Mouse (Mus musculus) limb, embryonic 15.5 days (tissue): ENCODE measurements around the gene Colec11. TPM values are rescaled to one million over a fixed set of nuclear protein-coding genes. Genes with fewer than 3 reads are reported as not detected.

Experiments
- ATAC-seq: fragments of 200-750 bp; cut with Nextera tagmentation; 2 replicates; pipeline ENCODE4 v1.8.0; 2017; ENCODE audit warnings: low read depth, moderate TSS enrichment; ENCODE audit not compliant: insufficient number of reproducible peaks, low FRiP score, low TSS enrichment
- H3K27ac ChIP-seq: fragments of 300-500 bp; sonication (generic); 2 replicates; pipeline ENCODE4 v1.5.1; 2015; ENCODE audit warnings: moderate library complexity, mild to moderate bottlenecking, inconsistent platforms
- H3K27me3 ChIP-seq: fragments of 300-500 bp; sonication (generic); 2 replicates; pipeline ENCODE4 v1.6.1; 2015; ENCODE audit warnings: inconsistent platforms
- H3K36me3 ChIP-seq: fragments of 300-500 bp; sonication (generic); 2 replicates; pipeline ENCODE4 v1.6.1; 2015; ENCODE audit warnings: inconsistent platforms
- H3K4me1 ChIP-seq: fragments of 300-500 bp; sonication (generic); 2 replicates; pipeline ENCODE4 v1.6.1; 2015; ENCODE audit warnings: inconsistent platforms
- H3K4me2 ChIP-seq: fragments of 300-500 bp; sonication (generic); 2 replicates; pipeline ENCODE4 v1.6.1; 2015; ENCODE audit warnings: mild to moderate bottlenecking, inconsistent platforms
- H3K4me3 ChIP-seq: fragments of 300-500 bp; sonication (generic); 2 replicates; pipeline ENCODE4 v1.5.1; 2015; ENCODE audit warnings: mild to moderate bottlenecking, inconsistent platforms
- H3K9ac ChIP-seq: fragments of 300-500 bp; sonication (generic); 2 replicates; pipeline ENCODE4 v1.6.1; 2015; ENCODE audit warnings: inconsistent platforms
- H3K9me3 ChIP-seq: fragments of 300-500 bp; sonication (generic); 2 replicates; pipeline ENCODE4 v1.6.1; 2016; ENCODE audit warnings: inconsistent platforms
- WGBS: fragments of 180-500 bp; shearing (Covaris S2); methylation state at CpG from one replicate; pipeline ENCODE4 v1.1.7; 2015; 5-methylcytosine and 5-hydroxymethylcytosine counted together
- polyA plus RNA-seq: library from polyadenylated mRNA; unstranded; fragments of >200 nt; fragmentation: Nextera tagmentation; extraction: Ambion mirVana; gene quantifications from 2 replicates; pipeline ENCODE4 v1.2.1, GENCODE M21; 2015

Colec11 gene
- 0.37 and 1.1 TPM in 2 replicates for polyA plus RNA-seq

DNA sequence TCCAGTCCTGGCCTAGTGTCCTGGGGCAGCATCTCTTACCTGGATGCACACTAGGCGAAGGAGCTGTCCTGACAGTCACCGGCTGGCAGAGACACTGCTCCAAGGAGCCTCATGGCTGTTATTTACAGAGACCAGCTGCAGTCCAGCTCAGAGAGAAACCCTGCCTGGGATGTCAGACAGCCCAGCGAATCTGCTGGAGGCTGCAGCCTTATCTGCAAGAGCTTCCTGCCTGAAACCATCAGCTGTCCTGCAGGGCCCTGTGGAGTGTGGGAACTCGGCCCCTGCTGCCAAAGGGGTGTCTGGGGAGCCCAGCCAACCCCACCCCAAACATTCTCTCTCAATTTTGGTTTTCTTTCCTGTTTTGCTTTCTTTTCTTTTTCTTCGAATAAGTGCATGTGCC is at the start of gene Colec11:
Gene Colec11 (minus strand): TSS at position 183 of the 400 bp plus-strand sequence.
- 48% methylated on average over 5 of the region's 5 CpGs for WGBS
- Histone ChIP-seq H3K4me3 (no peak within 1 kb of the TSS), H3K36me3 (peaks cover 4% of the 10 kb centered on the region), H3K4me2 (no peak within 1 kb of the TSS), H3K4me1 (peaks cover 5% of the 10 kb centered on the region; the same call in 1 of the 2 replicates), H3K9me3 (no peaks in the 10 kb centered on the region), H3K27ac (no peak within 1 kb of the TSS), H3K27me3 (no peaks in the 10 kb centered on the region), H3K9ac (no peak within 1 kb of the TSS)
- ATAC-seq = no peak

DNA sequence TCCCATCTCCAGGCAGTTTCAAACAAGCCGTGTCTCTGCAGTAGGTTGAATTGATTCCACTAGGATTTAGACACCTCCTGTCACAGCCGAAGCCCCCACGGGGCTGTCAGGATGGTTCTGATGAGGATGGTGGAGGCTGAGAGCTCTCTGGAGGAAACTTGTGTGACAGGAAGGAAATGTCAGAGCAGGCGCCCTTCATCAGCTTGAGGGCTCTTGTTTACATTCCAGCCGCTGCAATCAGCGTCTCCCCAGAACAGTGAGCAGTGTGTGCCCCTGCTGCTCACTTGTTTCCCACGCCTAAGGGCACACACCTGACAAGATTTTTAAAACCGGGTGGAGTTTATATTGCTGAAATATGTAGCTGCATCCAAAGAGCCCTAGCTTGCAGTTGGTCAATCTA is 44.1 kb upstream of the Colec11 start:
- Histone ChIP-seq H3K36me3 (0 out of 2 replicates have a peak, but pooled peaks cover 1% of the 10 kb centered on the region), H3K4me1 (no peaks in the 10 kb centered on the region), H3K9ac (no peak overlapping the region), H3K9me3 (no peaks in the 10 kb centered on the region), H3K27me3 (no peaks in the 10 kb centered on the region), H3K4me2 (no peak overlapping the region), H3K27ac (no peak overlapping the region), H3K4me3 (no peak overlapping the region)
- WGBS = 29% methylated on average over 8 of the region's 8 CpGs
- ATAC-seq = no peak

DNA sequence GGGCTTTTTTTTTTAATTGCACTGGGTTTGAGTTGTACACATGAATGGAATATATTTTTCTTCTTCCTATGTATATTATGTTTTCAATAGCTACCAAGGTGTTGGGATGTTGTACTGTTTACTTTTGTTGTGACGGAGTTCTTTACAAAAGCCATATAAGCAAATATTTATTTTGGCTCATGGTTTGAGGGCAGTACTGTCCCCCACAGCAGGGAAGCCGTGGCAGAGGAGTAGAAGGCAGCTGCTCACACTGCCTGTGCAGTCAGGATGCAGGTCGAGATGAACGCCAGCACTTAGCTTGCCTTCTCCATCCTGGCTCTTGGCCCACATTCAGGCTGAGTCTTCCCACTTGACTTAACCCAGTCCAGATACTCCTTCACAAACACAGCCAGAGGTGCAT is 43.6 kb upstream of the Colec11 start:
- no peak overlapping the region for H3K4me2 ChIP-seq
- WGBS = 67% methylated on average over 4 of the region's 4 CpGs

GRCm38 (mm10) chr12:28662628-28663027 is 39.5 kb upstream of the Colec11 start:
- 79% methylated on average over 4 of the region's 4 CpGs for WGBS

More for the DNA sequence above, 43.6 kb upstream of the Colec11 start:
- H3K4me3 ChIP-seq = no peak overlapping the region
- H3K9me3 ChIP-seq = no peaks in the 10 kb centered on the region
- no peaks in the 10 kb centered on the region for H3K27me3 ChIP-seq
- H3K9ac ChIP-seq = no peak overlapping the region
- no peak overlapping the region for H3K27ac ChIP-seq
- 0 out of 2 replicates have a peak, but pooled peaks cover 3% of the 10 kb centered on the region for H3K36me3 ChIP-seq
- H3K4me1 ChIP-seq = no peaks in the 10 kb centered on the region
- ATAC-seq = no peak

DNA sequence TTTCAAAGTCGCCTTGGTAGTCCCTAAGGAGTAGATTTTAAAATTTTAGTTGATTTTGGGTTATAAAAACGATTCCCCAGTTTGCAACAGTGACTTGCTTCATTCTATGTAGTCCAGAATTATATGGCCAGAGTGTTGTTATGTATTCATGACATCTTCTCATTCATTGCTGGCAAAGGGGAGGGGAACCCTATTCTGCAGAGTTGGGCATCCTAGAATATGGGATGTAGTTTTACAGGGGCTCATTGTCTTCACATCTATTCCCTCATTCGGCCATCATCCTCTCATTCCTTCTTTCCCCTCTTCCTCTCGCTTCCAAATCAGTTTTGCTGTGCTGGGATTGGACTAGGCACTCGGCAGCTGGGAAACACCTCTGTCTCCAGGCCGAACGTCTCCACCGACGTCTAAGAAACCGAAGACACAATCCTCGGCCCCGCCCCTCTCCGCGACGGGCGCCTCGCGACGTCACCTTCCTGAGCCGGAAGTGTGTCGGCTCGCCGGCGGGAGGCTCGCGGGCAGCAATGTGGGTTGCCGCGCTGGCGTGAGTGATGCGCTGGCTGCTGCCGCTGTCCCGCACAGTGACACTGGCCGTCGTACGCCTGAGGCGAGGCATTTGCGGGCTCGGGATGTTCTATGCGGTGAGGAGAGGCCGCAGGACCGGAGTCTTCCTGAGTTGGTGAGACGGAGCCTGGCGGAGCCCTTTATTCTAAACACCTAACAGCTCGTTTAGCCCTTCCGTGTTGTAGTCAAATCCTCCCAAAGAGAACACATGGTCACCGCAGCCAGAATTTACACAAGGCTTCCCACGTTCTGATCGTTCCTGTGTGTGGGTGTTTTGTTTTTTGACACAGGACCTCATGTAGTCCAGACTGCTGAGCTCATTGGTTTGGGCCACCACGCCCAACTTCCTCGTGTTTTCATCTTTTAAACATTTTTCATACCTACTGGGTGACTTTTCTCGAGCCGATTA is 26.2 kb upstream of the Colec11 start, which contains the start of gene Rnaseh1:
Gene Rnaseh1 (plus strand): TSS at position 462 of the 970 bp plus-strand sequence.
- peak within 1 kb of the TSS; percentile 72; the same call in 1 of the 2 replicates for H3K27ac ChIP-seq

More at GRCm38 (mm10) chr12:28662628-28663027, 39.5 kb upstream of the Colec11 start:
- no peak overlapping the region for H3K27ac ChIP-seq
- no peaks in the 10 kb centered on the region for H3K4me1 ChIP-seq
- no peak overlapping the region for H3K9ac ChIP-seq
- H3K4me3 ChIP-seq = no peak overlapping the region
- peaks cover 40% of the 10 kb centered on the region for H3K36me3 ChIP-seq
- H3K4me2 ChIP-seq = no peak overlapping the region
- no peaks in the 10 kb centered on the region for H3K9me3 ChIP-seq
- H3K27me3 ChIP-seq = no peaks in the 10 kb centered on the region
- ATAC-seq = no peak

GRCm38 (mm10) chr12:28638778-28639177 is 15.6 kb upstream of the Colec11 start:
- no peaks in the 10 kb centered on the region for H3K9me3 ChIP-seq
- peaks cover 6% of the 10 kb centered on the region; the same call in 1 of the 2 replicates for H3K27me3 ChIP-seq
- peaks cover 3% of the 10 kb centered on the region for H3K36me3 ChIP-seq
- H3K4me2 ChIP-seq = no peak overlapping the region
- H3K4me1 ChIP-seq = peaks cover 10% of the 10 kb centered on the region
- H3K9ac ChIP-seq = no peak overlapping the region
- no peak for ATAC-seq
- H3K27ac ChIP-seq = no peak overlapping the region
- H3K4me3 ChIP-seq = no peak overlapping the region
- WGBS = 73% methylated on average over 2 of the region's 2 CpGs

More for the DNA sequence above, 26.2 kb upstream of the Colec11 start, which contains the start of gene Rnaseh1:
- peaks cover 9% of the 10 kb centered on the region; the same call in 1 of the 2 replicates for H3K27me3 ChIP-seq
- no peaks in the 10 kb centered on the region for H3K9me3 ChIP-seq
- peak within 1 kb of the TSS; percentile 76 for H3K9ac ChIP-seq
- peak within 1 kb of the TSS; percentile 91 for H3K4me3 ChIP-seq
- peak; percentile 85 for ATAC-seq
- peak within 1 kb of the TSS; percentile 71 for H3K4me2 ChIP-seq
- WGBS = 1% methylated on average over 52 of the region's 52 CpGs
- peaks cover 8% of the 10 kb centered on the region for H3K4me1 ChIP-seq
- H3K36me3 ChIP-seq = peaks cover 14% of the 10 kb centered on the region

- peaks cover 25% of the 10 kb centered on the region for H3K36me3 ChIP-seq
- no peak overlapping the region for H3K9ac ChIP-seq
- H3K4me1 ChIP-seq = peaks cover 25% of the 10 kb centered on the region
- H3K4me2 ChIP-seq = peak overlapping the region; percentile 57; the same call in 1 of the 2 replicates
- H3K9me3 ChIP-seq = no peaks in the 10 kb centered on the region
- no peak overlapping the region for H3K27ac ChIP-seq
- WGBS = 89% methylated on average over 6 of the region's 6 CpGs
- peak overlapping the region; percentile 82 for H3K4me3 ChIP-seq
- no peaks in the 10 kb centered on the region for H3K27me3 ChIP-seq
- no peak for ATAC-seq
Observed at GRCm38 (mm10) chr12:28636543-28636942, 13.4 kb upstream of the Colec11 start.

DNA sequence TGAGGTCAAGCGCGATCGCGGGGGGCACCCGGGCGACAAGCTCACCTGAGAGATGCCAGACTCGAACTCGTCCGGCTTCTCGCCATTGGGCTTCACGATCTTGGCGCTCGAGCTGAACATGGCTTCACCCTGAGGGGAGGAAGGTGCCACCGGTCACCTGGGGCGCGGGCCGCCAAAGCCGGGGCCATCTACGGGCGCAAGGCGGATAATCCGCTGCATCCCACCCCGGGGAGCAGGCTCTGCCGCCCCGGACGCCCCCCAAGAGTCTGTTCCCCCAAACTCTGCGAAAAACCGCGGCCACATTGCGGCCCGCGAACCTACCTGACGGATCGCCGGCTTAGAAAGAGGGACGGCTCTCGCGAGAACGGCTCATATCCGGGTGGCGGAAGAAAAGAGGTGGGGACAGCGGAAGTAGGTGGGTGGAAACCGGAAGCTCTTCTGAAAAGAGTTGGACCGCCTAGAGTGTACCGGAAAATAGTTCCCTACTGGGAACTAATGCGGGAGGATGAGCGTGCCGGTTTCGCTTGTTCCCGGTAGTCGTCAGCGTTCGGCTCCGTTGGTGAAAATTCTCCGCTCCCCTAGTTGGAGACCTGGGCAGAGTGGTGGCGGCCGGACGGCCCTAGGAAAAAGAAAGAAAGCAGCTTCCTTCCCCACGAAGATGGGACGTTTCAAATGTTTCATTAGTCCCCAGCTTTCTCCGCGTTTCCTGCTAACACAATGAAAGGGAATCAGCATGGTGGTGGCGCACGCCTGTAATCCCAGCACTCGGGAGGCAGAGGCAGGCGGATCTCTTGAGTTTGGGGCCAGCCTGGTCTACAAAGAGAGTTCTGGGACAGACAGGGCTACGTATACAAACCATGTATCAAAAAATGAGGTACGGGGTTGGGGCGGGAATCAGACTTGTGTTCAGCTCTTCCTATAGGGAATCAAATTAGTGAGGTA is 12.6 kb upstream of the Colec11 start, which contains the start of gene Rps7:
Gene Rps7 (minus strand): TSS at position 419 of the 942 bp plus-strand sequence.
- Histone ChIP-seq H3K27me3 (no peaks in the 10 kb centered on the region), H3K36me3 (peaks cover 33% of the 10 kb centered on the region), H3K9me3 (no peaks in the 10 kb centered on the region), H3K9ac (peak within 1 kb of the TSS; percentile 99), H3K27ac (peak within 1 kb of the TSS; percentile 93), H3K4me1 (peaks cover 25% of the 10 kb centered on the region), H3K4me3 (peak within 1 kb of the TSS; percentile 82), H3K4me2 (peak within 1 kb of the TSS; percentile 61)
- WGBS = 6% methylated on average over 69 of the region's 69 CpGs
- ATAC-seq = peak; percentile 91

- Histone ChIP-seq H3K9ac (peak overlapping the region; percentile 99), H3K9me3 (no peaks in the 10 kb centered on the region), H3K27me3 (no peaks in the 10 kb centered on the region), H3K36me3 (peaks cover 40% of the 10 kb centered on the region), H3K4me3 (peak overlapping the region; percentile 82), H3K4me1 (peaks cover 25% of the 10 kb centered on the region), H3K27ac (peak overlapping the region; percentile 93), H3K4me2 (peak overlapping the region; percentile 61)
- ATAC-seq = no peak
- WGBS = 1% methylated on average over 23 of the region's 23 CpGs
Observed at GRCm38 (mm10) chr12:28635058-28635534, 11.9 kb upstream of the Colec11 start.

DNA sequence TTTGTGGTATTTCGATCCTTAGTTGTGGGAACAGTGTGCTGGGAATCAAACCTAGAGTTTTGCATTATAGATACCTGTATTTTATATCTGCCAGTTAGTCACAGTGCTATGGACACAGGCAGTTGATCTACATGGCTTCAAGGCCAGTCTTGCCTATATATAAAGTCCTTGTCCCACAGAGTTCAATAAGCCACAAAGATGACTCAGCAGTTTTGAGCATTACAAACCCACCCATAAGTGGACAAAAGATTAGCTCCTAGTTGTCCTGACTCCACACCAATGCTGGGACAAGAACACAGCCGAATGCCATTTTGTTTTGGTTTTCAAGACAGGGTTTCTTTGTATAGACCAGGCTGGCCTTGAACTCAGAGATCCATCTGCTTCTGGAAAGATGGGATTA is 5.3 kb upstream of the Colec11 start:
- Histone ChIP-seq H3K4me1 (peaks cover 12% of the 10 kb centered on the region), H3K36me3 (peaks cover 56% of the 10 kb centered on the region), H3K9ac (no peak overlapping the region), H3K9me3 (no peaks in the 10 kb centered on the region), H3K27me3 (no peaks in the 10 kb centered on the region), H3K27ac (no peak overlapping the region), H3K4me3 (no peak overlapping the region), H3K4me2 (no peak overlapping the region)
- ATAC-seq = no peak
- 90% methylated on average over 2 of the region's 2 CpGs for WGBS

GRCm38 (mm10) chr12:28627092-28627491 is 3.9 kb upstream of the Colec11 start:
- Histone ChIP-seq H3K27ac (no peak overlapping the region), H3K9me3 (no peaks in the 10 kb centered on the region), H3K4me3 (no peak overlapping the region), H3K36me3 (peaks cover 42% of the 10 kb centered on the region), H3K4me2 (no peak overlapping the region), H3K9ac (no peak overlapping the region), H3K27me3 (no peaks in the 10 kb centered on the region), H3K4me1 (peaks cover under 1% of the 10 kb centered on the region; the same call in 1 of the 2 replicates)
- 59% methylated on average over 4 of the region's 4 CpGs for whole genome bisulfite sequencing
- no peak for ATAC-seq
